8 mouse cellular contexts compared by ENCODE assay signal in genomic region chr11:98586892-98587563, GRCm38 (mm10). TPM values are rescaled to one million over a fixed set of nuclear protein-coding genes. Genes with fewer than 3 reads are reported as not detected.
A peak's percentile ranks its signal among the peaks of the same experiment; 100 is the strongest.
DNase-seq lines count a peak whose midpoint lies in the region; ATAC-seq lines count a peak whose summit lies in the region.

Gene Ormdl3, minus strand, starts transcription at chr11:98587368.

- H3K27me3 ChIP-seq in hindbrain, embryonic 13.5 days, result peaks cover 7% of the 10 kb centered on the region; the same call in 1 of the 2 replicates

- under 1% methylated on average over 49 of the region's 49 CpGs for WGBS in hindbrain, embryonic 13.5 days

- peak; percentile 100 for DNase-seq in NIH3T3 (ENCODE audit: low read depth)
- DNase-seq in cerebellum, postnatal 10 days, result peak; percentile 100
- peak; percentile 94 to 99 for DNase-seq in frontal cortex, postnatal 14 days (ENCODE audit: low spot score in 2 of 2)
- peak; percentile 97 for DNase-seq in layer of hippocampus, postnatal 25 days (ENCODE audit: extremely low spot score in 1 of 2, low spot score in 1 of 2)
- DNase-seq in lung, postnatal 25 days (ENCODE audit: low spot score), result peak; percentile 99
- peak; percentile 100 for DNase-seq in retina, embryonic 14.5 days (ENCODE audit: low spot score)
- DNase-seq in thymus, postnatal 4 days, result peak; percentile 99

- peak within 1 kb of the TSS; percentile 91 for H3K9ac ChIP-seq in hindbrain, embryonic 13.5 days

- ATAC-seq in hindbrain, embryonic 13.5 days (ENCODE audit: low FRiP score), result peak; percentile 94

- H3K9me3 ChIP-seq in hindbrain, embryonic 13.5 days, result no peaks in the 10 kb centered on the region

- H3K27ac ChIP-seq in hindbrain, embryonic 13.5 days, result peak within 1 kb of the TSS; percentile 85

- H3K4me1 ChIP-seq in hindbrain, embryonic 13.5 days (replicated peaks), result peaks cover 39% of the 10 kb centered on the region

- peaks cover 18% of the 10 kb centered on the region for H3K36me3 ChIP-seq in hindbrain, embryonic 13.5 days

- H3K4me3 ChIP-seq in hindbrain, embryonic 13.5 days, result peak within 1 kb of the TSS; percentile 86

- peak within 1 kb of the TSS; percentile 93 for H3K4me2 ChIP-seq in hindbrain, embryonic 13.5 days

RNA-seq across cellular contexts. Expression of gene Ormdl3, which starts in this region (rescaled TPM):
- polyA plus RNA-seq in hindbrain, embryonic 13.5 days (2015; fragmentation: Nextera tagmentation; extraction: Ambion mirVana), result 91.1 and 91.8 TPM in 2 replicates
- 10 to 100 TPM; 47.7 to 57.5 TPM for total RNA-seq in layer of hippocampus, postnatal 25 days (2021)

Comparison
In these comparisons a context has a peak if more than half of its experiments do, and no peak if none do; other contexts are left out.
1. Peak in every context shown above with its lines: DNase-seq, ATAC-seq, H3K4me3 ChIP-seq and H3K27ac ChIP-seq.